Comparison of ENCODE assay signal across 11 mouse cellular contexts in genomic region chr11:106355382-106356128, GRCm38 (mm10). TPM values are rescaled to one million over a fixed set of nuclear protein-coding genes. Genes with fewer than 3 reads are reported as not detected.
DNase-seq lines count a peak whose midpoint lies in the region; ATAC-seq lines count a peak whose summit lies in the region.
"Had no signal": no experiment of that assay in that cellular context is flagged by ENCODE, and none has a peak within 500 bp of the region (broad histone marks: within the 10 kb centered on the region; RNA-seq: fewer than 3 reads in every experiment).

No protein-coding gene starts in this region.

- H3K27ac ChIP-seq in kidney, embryonic 15.5 days: no peak overlapping the region
- no peak overlapping the region for H3K27ac ChIP-seq in forebrain, embryonic 16.5 days (ENCODE audit: low read length)
- H3K27ac ChIP-seq in midbrain, embryonic 15.5 days: no peak overlapping the region
- H3K27ac ChIP-seq: forebrain, embryonic 10.5 days had no signal

- no peaks in the 10 kb centered on the region for H3K27me3 ChIP-seq in kidney, embryonic 15.5 days
- no peaks in the 10 kb centered on the region for H3K27me3 ChIP-seq in forebrain, embryonic 16.5 days (replicated peaks; ENCODE audit: control insufficient read depth, insufficient read depth, low read length)
- H3K27me3 ChIP-seq in midbrain, embryonic 15.5 days (replicated peaks): no peaks in the 10 kb centered on the region

- no peak overlapping the region for H3K9ac ChIP-seq in kidney, embryonic 15.5 days
- no peak overlapping the region for H3K9ac ChIP-seq in forebrain, embryonic 16.5 days (replicated peaks; ENCODE audit: low read depth, low read length)
- H3K9ac ChIP-seq in midbrain, embryonic 15.5 days: no peak overlapping the region

- WGBS in kidney, embryonic 15.5 days: 57% methylated on average over 19 of the region's 19 CpGs
- WGBS in forebrain, embryonic 16.5 days: 81% methylated on average over 19 of the region's 19 CpGs
- WGBS in midbrain, embryonic 15.5 days: 76% methylated on average over 19 of the region's 19 CpGs

- ATAC-seq in kidney, embryonic 15.5 days (replicated peaks; ENCODE audit: low FRiP score): no peak
- ATAC-seq in forebrain, embryonic 16.5 days: no peak
- no peak for ATAC-seq in midbrain, embryonic 15.5 days (replicated peaks)

- no peak overlapping the region for H3K4me3 ChIP-seq in kidney, embryonic 15.5 days (replicated peaks)
- no peak overlapping the region for H3K4me3 ChIP-seq in forebrain, embryonic 16.5 days (replicated peaks; ENCODE audit: low read length)
- H3K4me3 ChIP-seq in midbrain, embryonic 15.5 days: no peak overlapping the region
- H3K4me3 ChIP-seq: forebrain, embryonic 10.5 days had no signal

- H3K4me2 ChIP-seq in kidney, embryonic 15.5 days: no peak overlapping the region
- H3K4me2 ChIP-seq in forebrain, embryonic 16.5 days (ENCODE audit: low read length): no peak overlapping the region
- H3K4me2 ChIP-seq in midbrain, embryonic 15.5 days: no peak overlapping the region

- no peaks in the 10 kb centered on the region for H3K36me3 ChIP-seq in kidney, embryonic 15.5 days
- H3K36me3 ChIP-seq in forebrain, embryonic 16.5 days (ENCODE audit: control insufficient read depth, insufficient read depth): no peaks in the 10 kb centered on the region
- H3K36me3 ChIP-seq in midbrain, embryonic 15.5 days (replicated peaks): no peaks in the 10 kb centered on the region
- H3K36me3 ChIP-seq: forebrain, embryonic 10.5 days had no signal

- no peaks in the 10 kb centered on the region for H3K9me3 ChIP-seq in kidney, embryonic 15.5 days (replicated peaks)
- no peaks in the 10 kb centered on the region for H3K9me3 ChIP-seq in forebrain, embryonic 16.5 days (ENCODE audit: control insufficient read depth, low read length)
- no peaks in the 10 kb centered on the region for H3K9me3 ChIP-seq in midbrain, embryonic 15.5 days
- H3K9me3 ChIP-seq: forebrain, embryonic 10.5 days had no signal

- peaks cover 18% of the 10 kb centered on the region for H3K4me1 ChIP-seq in kidney, embryonic 15.5 days
- no peaks in the 10 kb centered on the region for H3K4me1 ChIP-seq in forebrain, embryonic 16.5 days (replicated peaks; ENCODE audit: control insufficient read depth, insufficient read depth, low read length)
- H3K4me1 ChIP-seq in midbrain, embryonic 15.5 days: no peaks in the 10 kb centered on the region

- peak; percentile 23 for DNase-seq in kidney, adult 9 months
- DNase-seq in adrenal gland, postnatal 25 days: peak; percentile 63
- peak; percentile 58 to 70 for DNase-seq in cerebellum, postnatal 36 days
- DNase-seq in lung, postnatal 25 days (ENCODE audit: low spot score): peak; percentile 24
- no peak for DNase-seq in right cerebral cortex, postnatal 36 days (ENCODE audit: low spot score in 2 of 2)

RNA-seq across cellular contexts. Expression of gene Scn4a, which starts 2.5 kb away (rescaled TPM):
- 0.42 and 0.75 TPM in 2 replicates for polyA plus RNA-seq in kidney, embryonic 15.5 days (2015; fragmentation: Nextera tagmentation; extraction: Ambion mirVana)
- total RNA-seq in adrenal gland, postnatal 25 days (2021): 0.03 TPM in 1 of 2 replicates, not detected in the other
- 0.03 TPM in 1 of 2 replicates, not detected in the other for polyA plus RNA-seq in forebrain, embryonic 16.5 days (2015; fragmentation: Nextera tagmentation; extraction: Ambion mirVana)
- polyA plus RNA-seq in midbrain, embryonic 15.5 days (2015; fragmentation: Nextera tagmentation; extraction: Ambion mirVana): not detected in 2 replicates
- total RNA-seq: left cerebral cortex, postnatal 36 days had no signal
- polyA plus RNA-seq: forebrain, embryonic 10.5 days had no signal

RNA-seq across cellular contexts. Expression of gene Prr29, which starts 9.7 kb away (rescaled TPM):
- polyA plus RNA-seq in kidney, embryonic 15.5 days (2015; fragmentation: Nextera tagmentation; extraction: Ambion mirVana): 0.23 and 0.60 TPM in 2 replicates
- total RNA-seq in adrenal gland, postnatal 25 days (2021): not detected in 2 replicates
- not detected in 2 replicates for polyA plus RNA-seq in forebrain, embryonic 16.5 days (2015; fragmentation: Nextera tagmentation; extraction: Ambion mirVana)
- not detected in 2 replicates for polyA plus RNA-seq in midbrain, embryonic 15.5 days (2015; fragmentation: Nextera tagmentation; extraction: Ambion mirVana)
- total RNA-seq: left cerebral cortex, postnatal 36 days had no signal
- polyA plus RNA-seq: forebrain, embryonic 10.5 days; neural tube, embryonic 11.5 days had no signal

RNA-seq across cellular contexts. Expression of gene Icam2, which starts 32.3 kb away (rescaled TPM):
- 68.9 and 75.5 TPM in 2 replicates for polyA plus RNA-seq in kidney, embryonic 15.5 days (2015; fragmentation: Nextera tagmentation; extraction: Ambion mirVana)
- total RNA-seq in adrenal gland, postnatal 25 days (2021): 16.4 and 17.6 TPM in 2 replicates
- 10.9 and 12.6 TPM in 2 replicates for polyA plus RNA-seq in forebrain, embryonic 16.5 days (2015; fragmentation: Nextera tagmentation; extraction: Ambion mirVana)
- 18.2 and 19.1 TPM in 2 replicates for polyA plus RNA-seq in midbrain, embryonic 15.5 days (2015; fragmentation: Nextera tagmentation; extraction: Ambion mirVana)

RNA-seq across cellular contexts. Expression of gene Cd79b, which starts 41.0 kb away (rescaled TPM):
- polyA plus RNA-seq in kidney, embryonic 15.5 days (2015; fragmentation: Nextera tagmentation; extraction: Ambion mirVana): 6.8 and 7.3 TPM in 2 replicates
- total RNA-seq in adrenal gland, postnatal 25 days (2021): 1.0 and 1.4 TPM in 2 replicates
- 0.65 and 0.75 TPM in 2 replicates for polyA plus RNA-seq in forebrain, embryonic 16.5 days (2015; fragmentation: Nextera tagmentation; extraction: Ambion mirVana)
- polyA plus RNA-seq in midbrain, embryonic 15.5 days (2015; fragmentation: Nextera tagmentation; extraction: Ambion mirVana): 1.1 and 1.4 TPM in 2 replicates

RNA-seq across cellular contexts. Expression of gene Gh, which starts 53.9 kb away (rescaled TPM):
- polyA plus RNA-seq in kidney, embryonic 15.5 days (2015; fragmentation: Nextera tagmentation; extraction: Ambion mirVana): not detected in 2 replicates
- total RNA-seq in adrenal gland, postnatal 25 days (2021): not detected in 2 replicates
- polyA plus RNA-seq in forebrain, embryonic 16.5 days (2015; fragmentation: Nextera tagmentation; extraction: Ambion mirVana): not detected in 2 replicates
- polyA plus RNA-seq in midbrain, embryonic 15.5 days (2015; fragmentation: Nextera tagmentation; extraction: Ambion mirVana): not detected in 2 replicates
- total RNA-seq: left cerebral cortex, postnatal 36 days had no signal
- polyA plus RNA-seq: forebrain, embryonic 10.5 days; neural tube, embryonic 11.5 days had no signal

Comparison
In these comparisons a context has a peak if more than half of its experiments do, and no peak if none do; other contexts are left out.
1. DNase-seq: peak in kidney, adult 9 months (single experiment), adrenal gland, postnatal 25 days (single experiment), cerebellum, postnatal 36 days (2 of 2) and lung, postnatal 25 days (single experiment); none in right cerebral cortex, postnatal 36 days (0 of 2).